Mouse (Mus musculus) liver, embryonic 12.5 days (tissue): ENCODE measurements around the gene Pole4. TPM values are rescaled to one million over a fixed set of nuclear protein-coding genes. Genes with fewer than 3 reads are reported as not detected.

ENCODE experiments used
- ATAC-seq: fragments of 200-750 bp; cut with Nextera tagmentation; 2 replicates; pipeline ENCODE4 v1.8.0; 2017; ENCODE audit warnings: moderate number of reproducible peaks, mild to moderate bottlenecking, moderate library complexity
- H3K27ac ChIP-seq: fragments of 300-500 bp; sonication (generic); 2 replicates; pipeline ENCODE4 v1.5.1; 2016; ENCODE audit warnings: mild to moderate bottlenecking
- H3K27me3 ChIP-seq: fragments of 300-500 bp; sonication (generic); replicated peaks from 2 replicates; pipeline ENCODE4 v1.6.1; 2016; ENCODE audit warnings: mild to moderate bottlenecking, moderate library complexity
- H3K36me3 ChIP-seq: fragments of 300-500 bp; sonication (generic); 2 replicates; pipeline ENCODE4 v1.6.1; 2016; ENCODE audit warnings: mild to moderate bottlenecking, moderate library complexity
- H3K4me1 ChIP-seq: fragments of 300-500 bp; sonication (generic); 2 replicates; pipeline ENCODE4 v1.6.1; 2016
- H3K4me2 ChIP-seq: fragments of 300-500 bp; sonication (generic); 2 replicates; pipeline ENCODE4 v1.6.1; 2016; ENCODE audit warnings: mild to moderate bottlenecking, moderate library complexity
- H3K4me3 ChIP-seq: fragments of 300-500 bp; sonication (generic); 2 replicates; pipeline ENCODE4 v1.5.1; 2016; ENCODE audit warnings: mild to moderate bottlenecking, moderate library complexity
- H3K9ac ChIP-seq: fragments of 300-500 bp; sonication (generic); 2 replicates; pipeline ENCODE4 v1.6.1; 2016; ENCODE audit warnings: mild to moderate bottlenecking, moderate library complexity
- H3K9me3 ChIP-seq: fragments of 300-500 bp; sonication (generic); replicated peaks from 2 replicates; pipeline ENCODE4 v1.6.1; 2016; ENCODE audit warnings: mild to moderate bottlenecking, moderate library complexity
- WGBS: fragments of 180-500 bp; shearing (Covaris S2); methylation state at CpG from one replicate; pipeline ENCODE4 v1.1.7; 2016; ENCODE audit not compliant: insufficient replicate concordance; 5-methylcytosine and 5-hydroxymethylcytosine counted together
- polyA plus RNA-seq: library from polyadenylated mRNA; unstranded; fragments of >200 nt; fragmentation: Nextera tagmentation; extraction: Ambion mirVana; gene quantifications from 2 replicates; pipeline ENCODE4 v1.2.1, GENCODE M21; 2016

Pole4 gene
- polyA plus RNA-seq, 1 experiment from 2014 or later, result 80.8 TPM

DNA sequence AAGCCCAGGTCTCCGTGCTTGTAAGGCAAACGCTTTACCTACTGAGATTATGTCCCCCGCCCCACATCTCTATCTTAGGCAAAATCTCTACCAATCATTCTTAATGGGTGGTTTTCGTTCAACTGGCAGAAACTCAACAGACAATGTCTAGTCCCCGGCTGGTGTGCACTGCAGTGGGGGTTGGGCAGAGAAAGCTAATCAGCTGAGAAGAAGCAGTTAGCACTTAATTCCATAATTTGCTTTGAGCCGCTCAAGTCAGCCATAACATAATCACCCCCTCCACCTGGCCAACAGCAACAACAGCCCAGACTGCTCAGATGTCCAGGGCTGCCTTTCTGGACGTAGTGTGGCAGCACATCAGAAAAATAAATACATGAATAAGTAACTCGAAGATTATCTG lies 100.4 kb downstream of the Pole4 start:
- no peak overlapping the region for H3K4me3 ChIP-seq
- H3K27me3 ChIP-seq, result no peaks in the 10 kb centered on the region
- no peaks in the 10 kb centered on the region for H3K9me3 ChIP-seq
- no peak for ATAC-seq
- no peak overlapping the region for H3K27ac ChIP-seq
- WGBS, result 62% methylated on average over 8 of the region's 8 CpGs
- H3K9ac ChIP-seq, result no peak overlapping the region
- H3K4me1 ChIP-seq, result no peaks in the 10 kb centered on the region
- no peaks in the 10 kb centered on the region for H3K36me3 ChIP-seq
- H3K4me2 ChIP-seq, result no peak overlapping the region

DNA sequence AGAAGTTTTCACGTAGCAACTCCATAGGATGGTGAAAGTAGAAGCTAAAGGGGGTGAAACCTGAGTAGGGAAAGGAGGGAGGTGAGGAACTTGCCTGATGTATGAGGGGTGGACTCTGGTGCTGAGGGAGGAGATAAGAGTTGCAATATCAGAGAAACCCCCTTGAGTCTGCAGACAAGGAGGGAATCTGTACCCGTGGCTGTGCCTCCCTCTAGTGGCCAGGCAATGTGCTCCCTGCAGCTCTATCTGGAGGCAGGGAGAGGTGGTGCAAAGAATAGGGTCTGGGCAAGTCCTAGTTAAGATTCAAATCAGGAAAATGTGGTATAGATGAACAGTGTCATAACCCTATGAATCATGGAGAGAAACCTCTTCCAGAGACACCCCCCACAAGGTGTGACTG lies 101.5 kb downstream of the Pole4 start:
- H3K9ac ChIP-seq, result no peak overlapping the region
- no peak overlapping the region for H3K4me3 ChIP-seq
- no peaks in the 10 kb centered on the region for H3K4me1 ChIP-seq
- H3K36me3 ChIP-seq, result no peaks in the 10 kb centered on the region
- H3K4me2 ChIP-seq, result no peak overlapping the region
- 37% methylated on average over 2 of the region's 2 CpGs for WGBS
- H3K27me3 ChIP-seq, result no peaks in the 10 kb centered on the region
- no peak overlapping the region for H3K27ac ChIP-seq
- no peaks in the 10 kb centered on the region for H3K9me3 ChIP-seq
- ATAC-seq, result no peak

DNA sequence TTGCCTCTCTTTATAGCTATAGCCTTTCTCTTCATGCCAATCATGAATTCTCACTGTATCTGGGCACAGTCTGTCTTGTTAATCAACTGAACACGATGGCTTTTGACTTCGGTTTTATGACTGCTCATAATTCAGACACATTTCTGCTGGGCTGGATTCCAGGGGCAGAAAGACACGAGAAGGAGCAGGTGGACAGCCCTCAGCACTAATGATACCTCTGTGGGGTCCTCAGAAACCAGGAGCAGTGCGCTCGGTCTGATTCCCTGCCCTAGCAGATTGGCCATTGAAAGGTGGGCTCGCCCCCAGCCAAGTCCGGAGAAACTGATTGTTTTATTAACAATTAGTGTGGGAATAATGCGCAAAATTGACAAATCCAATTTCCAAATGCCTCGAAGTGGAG lies 101.9 kb downstream of the Pole4 start:
- no peak overlapping the region for H3K9ac ChIP-seq
- no peak for ATAC-seq
- no peaks in the 10 kb centered on the region for H3K36me3 ChIP-seq
- 71% methylated on average over 9 of the region's 9 CpGs for WGBS
- H3K4me1 ChIP-seq, result no peaks in the 10 kb centered on the region
- H3K9me3 ChIP-seq, result no peaks in the 10 kb centered on the region
- H3K27me3 ChIP-seq, result no peaks in the 10 kb centered on the region
- H3K27ac ChIP-seq, result no peak overlapping the region
- H3K4me3 ChIP-seq, result no peak overlapping the region
- H3K4me2 ChIP-seq, result no peak overlapping the region

DNA sequence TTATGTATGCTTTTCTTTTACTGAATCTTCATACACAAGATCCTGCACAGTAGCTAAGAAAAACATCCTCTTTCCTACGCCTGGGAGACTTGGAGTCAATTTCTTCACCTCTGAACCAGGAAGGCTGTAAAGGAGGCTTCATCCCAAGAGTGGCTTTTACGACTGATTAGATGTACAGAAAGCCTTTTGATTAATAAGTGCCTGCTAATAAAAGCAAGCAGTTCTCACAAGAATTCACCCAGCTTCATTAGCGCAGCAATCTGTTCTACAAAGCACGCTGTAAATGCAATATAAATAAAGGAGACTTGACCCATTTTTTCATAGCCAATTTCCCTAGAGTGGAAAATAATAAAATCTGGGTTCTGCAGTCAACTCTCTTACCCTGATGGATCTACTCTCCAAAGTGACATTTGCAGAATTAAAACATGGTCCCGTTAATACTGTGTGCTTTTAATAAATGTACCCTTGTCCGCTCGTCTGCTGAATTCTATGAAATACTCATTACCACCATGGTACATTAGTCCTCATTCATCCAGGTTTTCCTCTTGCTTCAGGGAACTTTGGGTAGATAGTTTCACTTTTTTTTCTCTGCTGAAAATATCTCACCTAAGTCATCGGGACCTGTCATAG lies 109.6 kb downstream of the Pole4 start:
- H3K9me3 ChIP-seq, result 0 out of 2 replicates have a peak, but pooled peaks cover 2% of the 10 kb centered on the region
- WGBS, result 70% methylated on average over 8 of the region's 8 CpGs
- no peak overlapping the region for H3K9ac ChIP-seq
- H3K4me1 ChIP-seq, result no peaks in the 10 kb centered on the region
- no peak overlapping the region for H3K4me2 ChIP-seq
- H3K27me3 ChIP-seq, result no peaks in the 10 kb centered on the region
- H3K4me3 ChIP-seq, result no peak overlapping the region
- H3K27ac ChIP-seq, result no peak overlapping the region
- ATAC-seq, result no peak
- H3K36me3 ChIP-seq, result no peaks in the 10 kb centered on the region

DNA sequence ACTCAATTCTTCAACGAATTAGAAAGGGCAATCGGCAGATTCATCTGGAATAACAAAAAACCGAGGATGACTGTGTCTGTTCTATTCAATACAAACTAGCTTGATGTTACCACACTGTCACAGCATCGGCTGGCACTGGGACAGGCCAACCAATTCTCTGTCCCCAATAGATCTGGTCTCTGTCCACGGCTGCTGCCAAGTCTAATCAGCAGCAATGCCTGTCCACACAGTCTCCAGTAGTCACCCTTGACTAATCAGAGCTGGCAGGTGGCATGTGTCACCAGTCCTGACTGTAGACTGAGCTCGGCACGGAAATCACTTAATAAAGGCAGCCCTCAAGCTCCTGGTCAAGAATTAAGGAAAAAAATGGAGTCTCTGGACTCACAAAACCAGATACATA lies 115.8 kb downstream of the Pole4 start:
- Histone ChIP-seq H3K4me2 (no peak overlapping the region), H3K4me3 (no peak overlapping the region), H3K36me3 (no peaks in the 10 kb centered on the region), H3K27ac (no peak overlapping the region), H3K4me1 (no peaks in the 10 kb centered on the region), H3K27me3 (no peaks in the 10 kb centered on the region), H3K9me3 (0 out of 2 replicates have a peak, but pooled peaks cover 2% of the 10 kb centered on the region), H3K9ac (no peak overlapping the region)
- ATAC-seq, result no peak
- WGBS, result 66% methylated on average over 7 of the region's 7 CpGs

DNA sequence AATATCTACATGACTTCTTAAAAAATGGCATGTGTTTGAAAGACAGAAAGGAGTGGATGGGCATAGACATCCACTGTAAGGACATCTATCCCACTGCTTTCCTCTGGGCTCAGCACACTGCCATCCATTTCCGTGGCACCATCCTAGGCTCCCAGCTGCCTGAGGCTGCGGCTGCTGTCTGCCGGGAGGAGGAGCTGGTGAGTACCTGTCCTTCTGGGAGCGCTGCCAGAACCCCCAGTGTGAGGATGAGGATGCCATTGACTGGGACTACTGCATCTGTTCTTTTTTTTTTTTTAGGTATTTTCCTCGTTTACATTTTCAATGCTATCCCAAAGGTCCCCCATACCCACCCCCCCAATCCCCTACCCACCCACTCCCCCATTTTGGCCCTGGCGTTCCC lies 119.8 kb downstream of the Pole4 start:
- H3K4me1 ChIP-seq, result no peaks in the 10 kb centered on the region
- no peaks in the 10 kb centered on the region for H3K36me3 ChIP-seq
- no peak overlapping the region for H3K4me3 ChIP-seq
- WGBS, result 40% methylated on average over 5 of the region's 6 CpGs
- no peak overlapping the region for H3K27ac ChIP-seq
- H3K27me3 ChIP-seq, result no peaks in the 10 kb centered on the region
- no peak overlapping the region for H3K4me2 ChIP-seq
- no peaks in the 10 kb centered on the region for H3K9me3 ChIP-seq
- no peak for ATAC-seq
- no peak overlapping the region for H3K9ac ChIP-seq

DNA sequence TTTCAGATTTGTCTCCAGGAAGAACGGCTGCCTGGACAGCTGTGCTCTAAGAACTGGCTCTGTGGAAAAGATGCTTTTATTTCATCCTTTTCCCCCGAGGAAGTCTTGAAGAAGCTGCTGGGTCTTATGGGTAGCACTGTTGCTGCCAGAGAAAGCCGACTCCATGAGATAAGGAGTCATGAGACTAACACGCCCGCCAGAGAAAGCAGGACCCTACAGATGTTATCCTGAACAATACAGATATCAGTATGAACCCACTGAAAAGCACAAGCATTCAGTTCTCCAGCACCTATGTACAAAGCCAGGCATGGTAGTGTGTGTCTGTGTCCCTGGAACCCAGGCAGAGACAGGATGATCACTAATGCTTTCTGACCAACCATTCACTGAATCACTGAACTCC lies 129.7 kb downstream of the Pole4 start:
- Histone ChIP-seq H3K4me1 (no peaks in the 10 kb centered on the region), H3K4me3 (no peak overlapping the region), H3K9me3 (no peaks in the 10 kb centered on the region), H3K27ac (no peak overlapping the region), H3K9ac (no peak overlapping the region), H3K36me3 (no peaks in the 10 kb centered on the region), H3K4me2 (no peak overlapping the region), H3K27me3 (no peaks in the 10 kb centered on the region)
- ATAC-seq, result no peak
- 45% methylated on average over 5 of the region's 5 CpGs for WGBS

Other genes with a start within 250 kb of the Pole4 start
- gene Hk2, start 69.1 kb upstream of the Pole4 start, polyA plus RNA-seq, result 10.1 and 11.1 TPM in 2 replicates
- 0.16 and 0.19 TPM in 2 replicates for gene Sema4f, start 234.4 kb upstream of the Pole4 start, polyA plus RNA-seq
- gene M1ap, start 241.5 kb upstream of the Pole4 start, polyA plus RNA-seq, result 8.8 and 10.1 TPM in 2 replicates